Mouse (Mus musculus): ENCODE results near the gene Pnmal1.

DNA sequence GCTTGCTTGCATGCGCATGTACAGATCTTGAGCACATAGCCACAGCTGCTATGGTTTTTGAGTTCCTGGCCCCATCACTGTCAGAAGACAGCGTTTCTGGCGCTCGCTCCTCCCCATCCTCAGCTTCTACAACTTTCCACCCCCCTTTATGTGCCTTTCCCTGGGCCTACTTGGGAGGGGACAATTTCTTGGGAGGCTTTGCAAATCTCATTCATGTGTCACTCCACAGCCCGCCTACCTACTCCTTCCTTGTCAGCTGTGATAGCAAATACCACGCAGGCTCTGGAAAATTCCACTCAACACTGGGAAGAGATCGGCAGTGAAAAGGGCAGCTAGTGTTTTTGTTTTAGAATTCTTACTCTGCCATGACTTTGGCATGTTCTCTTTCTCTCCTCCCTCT is 19.2 kb upstream of the Pnmal1 start:
- TF ChIP-seq CTCF (IDR thresholded peaks at IDR 0.05; ENCODE audit: borderline replicate concordance, insufficient read depth, low read depth, low read length): no peak
- no peak for TF ChIP-seq POLR2A (IDR thresholded peaks at IDR 0.05; ENCODE audit: borderline replicate concordance, insufficient read depth, low read length)

Data from cerebellum, adult 2 months (tissue).